Comparison of ENCODE assay signal across 9 mouse cellular contexts in the genomic region with DNA sequence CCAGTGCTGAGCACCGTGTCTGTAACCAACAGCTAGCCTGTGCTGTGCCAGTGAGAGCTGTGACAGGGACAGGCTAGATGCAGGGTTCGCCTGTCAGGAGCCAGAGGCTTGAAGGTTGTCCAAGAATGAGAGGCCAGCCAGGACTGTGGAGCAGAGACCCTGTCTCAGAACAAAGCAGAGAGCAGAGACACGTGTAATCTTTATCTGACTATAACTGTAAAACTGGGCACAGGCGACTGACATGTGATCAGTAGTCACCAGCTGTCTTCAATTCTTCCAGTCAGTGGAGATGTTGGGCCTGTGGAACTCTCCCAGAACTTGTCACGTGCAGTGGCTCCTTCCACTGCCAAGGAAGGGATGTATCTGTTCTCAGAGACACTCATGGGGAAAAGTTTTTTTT. TPM values are rescaled to one million over a fixed set of nuclear protein-coding genes. Genes with fewer than 3 reads are reported as not detected.
DNase-seq lines count a peak whose midpoint lies in the region.
"Had no signal": no experiment of that assay in that cellular context is flagged by ENCODE, and none has a peak within 500 bp of the region (broad histone marks: within the 10 kb centered on the region; RNA-seq: fewer than 3 reads in every experiment).

No protein-coding gene starts in this region.

- peak; percentile 56 for DNase-seq in gastrocnemius, adult 18-20 months (ENCODE audit: low spot score)
- DNase-seq in gastrocnemius, postnatal 36 days, result no peak
- DNase-seq in right cerebral cortex, adult 18-20 months, result peak; percentile 69
- DNase-seq in right cerebral cortex, postnatal 14 days, result no peak
- peak; percentile 50 to 64 for DNase-seq in left cerebral cortex, adult 18-20 months (ENCODE audit: low spot score in 2 of 2)
- DNase-seq in ovary, postnatal 10 days (ENCODE audit: low spot score), result no peak
- DNase-seq in spleen, postnatal 4 days (ENCODE audit: low spot score in 2 of 2), result no peak
- no peak for DNase-seq in spleen, postnatal 10 days (ENCODE audit: low spot score in 2 of 2)
- DNase-seq: spleen, adult 18-20 months had no signal

- intact Hi-C loops in gastrocnemius, postnatal 36 days (cut with DNase I), result loop anchor here (5.0 kb wide), 1 partner anchor 325 kb away; no protein-coding TSS in a partner anchor

RNA-seq across cellular contexts. Expression of gene Arpc3, which starts 11.1 kb away (rescaled TPM):
- total RNA-seq in gastrocnemius, adult 18-20 months (2021), result 10 to 100 TPM; 54.0 to 63.0 TPM
- 10 to 100 TPM; 47.2 to 51.2 TPM for total RNA-seq in gastrocnemius, postnatal 36 days (2021)
- 100 to 1,000 TPM; 194 to 229 TPM for total RNA-seq in left cerebral cortex, adult 18-20 months (2021)

RNA-seq across cellular contexts. Expression of gene Anapc7, which starts 18.7 kb away (rescaled TPM):
- total RNA-seq in gastrocnemius, adult 18-20 months (2021), result 10 to 100 TPM; 14.9 to 16.0 TPM
- 10 to 100 TPM; 11.3 to 13.2 TPM for total RNA-seq in gastrocnemius, postnatal 36 days (2021)
- 10 to 100 TPM; 32.2 to 35.0 TPM for total RNA-seq in left cerebral cortex, adult 18-20 months (2021)

RNA-seq across cellular contexts. Expression of gene Fam216a, which starts 30.6 kb away (rescaled TPM):
- 1 to 10 TPM; 4.5 to 5.4 TPM for total RNA-seq in gastrocnemius, adult 18-20 months (2021)
- total RNA-seq in gastrocnemius, postnatal 36 days (2021), result 1 to 10 TPM; 4.2 to 6.5 TPM
- total RNA-seq in left cerebral cortex, adult 18-20 months (2021), result 10 to 100 TPM; 67.8 to 75.3 TPM

RNA-seq across cellular contexts. Expression of gene Gpn3, which starts 31.1 kb away (rescaled TPM):
- 10 to 100 TPM; 32.8 to 35.3 TPM for total RNA-seq in gastrocnemius, adult 18-20 months (2021)
- 10 to 100 TPM; 22.4 to 23.8 TPM for total RNA-seq in gastrocnemius, postnatal 36 days (2021)
- 10 to 100 TPM; 24.9 to 27.6 TPM for total RNA-seq in left cerebral cortex, adult 18-20 months (2021)

RNA-seq across cellular contexts. Expression of gene Vps29, which starts 48.6 kb away (rescaled TPM):
- total RNA-seq in gastrocnemius, adult 18-20 months (2021), result 10 to 100 TPM; 43.7 to 48.5 TPM
- total RNA-seq in gastrocnemius, postnatal 36 days (2021), result 10 to 100 TPM; 36.2 to 41.3 TPM
- total RNA-seq in left cerebral cortex, adult 18-20 months (2021), result 100 to 1,000 TPM; 181 to 216 TPM

Comparison
In these comparisons a context has a peak if more than half of its experiments do, and no peak if none do; other contexts are left out.
1. DNase-seq: peak in gastrocnemius, adult 18-20 months (single experiment), right cerebral cortex, adult 18-20 months (single experiment) and left cerebral cortex, adult 18-20 months (2 of 2); none in gastrocnemius, postnatal 36 days (0 of 2), right cerebral cortex, postnatal 14 days (single experiment), ovary, postnatal 10 days (single experiment), spleen, postnatal 4 days (0 of 2) and spleen, postnatal 10 days (0 of 2).
2. RNA of gene Fam216a, which starts 30.6 kb away (total RNA-seq): 67.8 to 75.3 TPM in left cerebral cortex, adult 18-20 months; 4.2 to 6.5 TPM in gastrocnemius, postnatal 36 days and 4.5 to 5.4 TPM in gastrocnemius, adult 18-20 months; every median in the first group is over 4 times any median in the second.